Mouse (Mus musculus) midbrain, postnatal 0 days (tissue): Measurements from ENCODE around the gene Gata1. TPM values are rescaled to one million over a fixed set of nuclear protein-coding genes. Genes with fewer than 3 reads are reported as not detected.

ENCODE experiments used
- ATAC-seq: fragments of 200-750 bp; cut with Nextera tagmentation; 2 replicates; pipeline ENCODE4 v1.8.0; 2017; ENCODE audit warnings: moderate number of reproducible peaks, mild to moderate bottlenecking, moderate TSS enrichment, moderate library complexity; ENCODE audit not compliant: low FRiP score
- DNase-seq: peaks from one replicate; pipeline ENCODE4 v3.0.0-alpha.2; 2015; ENCODE audit warnings: low spot score
- H3K27ac ChIP-seq: fragments of 300-500 bp; sonication (generic); 2 replicates; pipeline ENCODE4 v1.5.1; 2014; ENCODE audit warnings: low read depth, mild to moderate bottlenecking, low read length, mixed read lengths
- H3K27me3 ChIP-seq: fragments of 300-500 bp; sonication (generic); 2 replicates; pipeline ENCODE4 v1.6.1; 2014; ENCODE audit warnings: low read length, control low read depth, mixed read lengths; ENCODE audit not compliant: insufficient read depth
- H3K36me3 ChIP-seq: fragments of 300-500 bp; sonication (generic); 2 replicates; pipeline ENCODE4 v1.6.1; 2014; ENCODE audit warnings: low read length, control low read depth, mixed read lengths; ENCODE audit not compliant: insufficient read depth
- H3K4me1 ChIP-seq: fragments of 300-500 bp; sonication (generic); 2 replicates; pipeline ENCODE4 v1.6.1; 2014; ENCODE audit warnings: mild to moderate bottlenecking, control low read depth, antibody characterized with exemption, low read length, mixed read lengths; ENCODE audit not compliant: insufficient read depth
- H3K4me2 ChIP-seq: fragments of 300-500 bp; sonication (generic); 2 replicates; pipeline ENCODE4 v1.6.1; 2014; ENCODE audit warnings: low read depth, mild to moderate bottlenecking, low read length, mixed read lengths; ENCODE audit not compliant: poor library complexity, severe bottlenecking
- H3K4me3 ChIP-seq: fragments of 300-500 bp; sonication (generic); 2 replicates; pipeline ENCODE4 v1.5.1; 2014; ENCODE audit warnings: low read depth, mild to moderate bottlenecking, low read length, moderate library complexity
- H3K9ac ChIP-seq: fragments of 300-500 bp; sonication (generic); replicated peaks from 2 replicates; pipeline ENCODE4 v1.6.1; 2014; ENCODE audit warnings: mild to moderate bottlenecking, low read length, moderate library complexity, mixed read lengths; ENCODE audit not compliant: poor library complexity, severe bottlenecking
- H3K9me3 ChIP-seq: fragments of 300-500 bp; sonication (generic); 2 replicates; pipeline ENCODE4 v1.6.1; 2016; ENCODE audit warnings: low read length, control low read depth
- CTCF ChIP-seq: IDR thresholded peaks from 2 replicates; pipeline ENCODE4 v1.5.1; 2016; ENCODE audit warnings: antibody characterized with exemption, mild to moderate bottlenecking
- WGBS: fragments of 180-500 bp; shearing (Covaris S2); extraction: QIAGEN DNeasy Blood & Tissue Kit; methylation state at CpG from one replicate; pipeline ENCODE4 v1.1.7; 2014; 5-methylcytosine and 5-hydroxymethylcytosine counted together
- polyA plus RNA-seq: library from polyadenylated mRNA; unstranded; fragments of >200 nt; fragmentation: Nextera tagmentation; extraction: Ambion mirVana; gene quantifications from 2 replicates; pipeline ENCODE4 v1.2.1, GENCODE M21; 2015
- total RNA-seq: library from RNA; depleted of rRNA; stranded (reverse); fragments of >200 nt; gene quantifications from 2 replicates; pipeline ENCODE4 v1.2.3, GENCODE M21; 2014

The Gata1 gene
- total and polyA plus RNA-seq, 2 experiments from 2014 or later = not detected

DNA sequence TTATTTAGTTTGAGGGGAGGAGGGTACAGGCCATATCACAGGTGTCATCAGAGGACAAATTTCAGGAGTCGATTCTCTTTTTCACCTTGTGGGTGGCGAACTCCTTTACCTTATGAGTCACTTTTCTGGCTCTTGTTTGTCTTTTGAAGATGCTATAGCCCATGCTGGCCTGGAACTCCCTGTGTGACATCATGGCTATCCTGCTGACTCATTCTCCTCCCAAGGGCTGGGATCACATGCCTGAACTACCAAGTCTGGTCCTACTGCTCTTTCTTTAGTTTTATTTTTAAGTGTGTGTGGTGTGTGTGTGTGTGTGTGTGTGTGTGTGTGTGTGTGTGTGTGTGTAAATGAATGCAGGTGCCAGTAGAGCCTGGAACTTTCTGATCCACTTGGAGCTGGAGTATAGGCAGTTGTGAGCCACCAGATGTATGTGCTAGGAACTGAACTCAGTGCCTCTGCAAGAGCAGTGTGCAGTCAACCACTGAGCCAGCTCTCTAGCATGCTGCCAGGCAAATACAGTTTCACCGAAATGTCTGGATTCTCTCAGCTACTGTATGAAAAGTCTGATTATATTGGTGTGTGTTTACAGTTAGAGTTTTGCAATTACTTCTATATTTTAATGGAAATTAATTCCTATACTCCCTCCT is 22.8 kb upstream of the Gata1 start:
- Histone ChIP-seq H3K27ac (no peak overlapping the region), H3K27me3 (no peaks in the 10 kb centered on the region), H3K36me3 (no peaks in the 10 kb centered on the region), H3K9me3 (no peaks in the 10 kb centered on the region), H3K4me2 (no peak overlapping the region), H3K4me3 (no peak overlapping the region), H3K4me1 (no peaks in the 10 kb centered on the region), H3K9ac (no peak overlapping the region)
- WGBS = 75% methylated on average over 3 of the region's 3 CpGs
- ATAC-seq (no peak), DNase-seq (no peak)
- no peak for TF ChIP-seq CTCF

- WGBS = 71% methylated on average over 10 of the region's 10 CpGs
- no peak for DNase-seq
- Histone ChIP-seq H3K4me2 (no peak overlapping the region), H3K4me1 (no peaks in the 10 kb centered on the region), H3K4me3 (no peak overlapping the region), H3K9me3 (no peaks in the 10 kb centered on the region), H3K27ac (no peak overlapping the region), H3K9ac (no peak overlapping the region), H3K27me3 (no peaks in the 10 kb centered on the region), H3K36me3 (no peaks in the 10 kb centered on the region)
- ATAC-seq = no peak
- no peak for TF ChIP-seq CTCF
Observed at GRCm38 (mm10) chrX:7993068-7993735, 15.3 kb upstream of the Gata1 start.

DNA sequence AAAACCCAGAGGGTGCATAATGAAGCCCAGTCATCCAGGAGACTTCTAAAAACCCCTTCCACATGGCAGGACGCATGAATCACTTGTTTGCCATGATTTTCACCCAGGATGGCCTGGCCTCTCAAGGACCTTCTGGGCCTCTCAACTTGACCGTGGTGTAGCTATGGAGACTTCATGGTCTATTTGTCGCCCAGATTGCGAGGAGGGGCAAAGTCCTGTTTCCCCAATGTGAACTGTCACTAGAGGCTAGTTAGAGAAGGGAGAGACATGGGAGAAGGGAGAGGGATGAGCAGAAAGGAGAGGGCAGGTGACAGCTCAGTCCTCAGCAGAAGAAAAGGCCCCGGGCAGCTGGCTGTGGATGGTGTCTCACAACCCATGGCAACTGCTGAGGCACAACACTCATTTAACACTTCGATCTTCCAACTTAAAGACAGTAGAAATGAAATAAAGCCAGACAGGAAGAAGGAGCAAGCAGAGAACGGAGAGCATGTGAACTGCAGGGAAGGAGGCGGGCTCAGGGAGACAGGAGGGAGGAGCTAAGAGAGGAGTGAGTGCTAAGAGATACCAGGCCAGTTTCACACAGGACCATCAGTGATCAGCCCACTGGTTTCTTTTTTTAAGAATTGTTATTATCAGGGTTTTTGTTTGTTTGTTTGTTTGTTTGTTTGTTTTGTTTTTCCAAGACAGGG is 14.7 kb upstream of the Gata1 start:
- Histone ChIP-seq H3K9ac (no peak overlapping the region), H3K36me3 (no peaks in the 10 kb centered on the region), H3K9me3 (no peaks in the 10 kb centered on the region), H3K27ac (no peak overlapping the region), H3K27me3 (no peaks in the 10 kb centered on the region), H3K4me2 (no peak overlapping the region), H3K4me1 (no peaks in the 10 kb centered on the region), H3K4me3 (no peak overlapping the region)
- 53% methylated on average over 8 of the region's 8 CpGs for WGBS
- DNase-seq (no peak), ATAC-seq (no peak)
- TF ChIP-seq CTCF = no peak

DNA sequence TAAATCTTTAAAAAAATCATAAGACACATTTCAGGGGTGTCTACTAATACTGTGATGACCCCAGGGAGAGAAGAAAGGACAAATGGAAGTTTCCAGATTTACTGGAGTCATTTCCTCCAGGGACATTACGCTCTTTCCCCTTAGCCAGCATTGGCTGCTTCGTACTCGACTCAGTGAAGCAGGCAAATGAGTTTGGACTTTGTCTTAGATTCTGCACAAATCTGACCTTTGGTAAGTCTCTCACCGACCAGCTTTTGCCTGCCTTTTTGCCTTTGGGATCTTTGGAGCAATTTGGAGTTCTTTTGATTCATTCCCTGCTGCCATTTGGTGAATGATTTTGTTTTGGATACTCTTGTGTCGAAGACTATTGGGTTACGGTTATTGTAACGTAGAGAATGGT is 3.5 kb upstream of the Gata1 start:
- Histone ChIP-seq H3K4me2 (no peak overlapping the region), H3K27ac (no peak overlapping the region), H3K4me3 (no peak overlapping the region), H3K9ac (no peak overlapping the region), H3K4me1 (no peaks in the 10 kb centered on the region), H3K27me3 (no peaks in the 10 kb centered on the region), H3K9me3 (no peaks in the 10 kb centered on the region), H3K36me3 (no peaks in the 10 kb centered on the region)
- WGBS = 89% methylated on average over 7 of the region's 7 CpGs
- TF ChIP-seq CTCF = no peak
- DNase-seq = no peak
- ATAC-seq = no peak

DNA sequence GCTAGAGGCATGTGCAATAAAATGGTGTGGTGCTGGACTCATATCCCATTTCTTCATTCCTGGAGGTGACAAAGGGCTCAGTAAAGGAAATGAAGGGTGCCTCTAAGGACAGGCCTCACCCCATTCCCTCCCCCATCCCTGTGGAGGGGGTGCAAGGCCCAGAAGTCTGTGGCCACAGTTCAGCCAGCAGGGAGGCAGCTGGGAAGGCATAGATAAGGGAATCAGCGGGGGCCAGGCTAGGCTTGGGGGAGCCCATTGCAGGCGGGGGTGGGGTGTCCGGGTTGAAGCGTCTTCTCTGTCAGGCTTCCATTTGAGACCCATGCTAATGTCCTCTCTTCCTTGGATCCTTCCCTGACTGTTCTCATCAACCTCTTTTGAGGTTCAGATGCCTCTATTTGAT is 6.6 kb downstream of the Gata1 start:
- no peaks in the 10 kb centered on the region for H3K27me3 ChIP-seq
- H3K9me3 ChIP-seq = no peaks in the 10 kb centered on the region
- no peaks in the 10 kb centered on the region for H3K36me3 ChIP-seq
- no peak overlapping the region for H3K4me3 ChIP-seq
- TF ChIP-seq CTCF = no peak
- no peak for DNase-seq
- no peak for ATAC-seq
- no peaks in the 10 kb centered on the region for H3K4me1 ChIP-seq
- no peak overlapping the region for H3K4me2 ChIP-seq
- H3K9ac ChIP-seq = no peak overlapping the region
- H3K27ac ChIP-seq = no peak overlapping the region
- WGBS = 63% methylated on average over 4 of the region's 4 CpGs

- Histone ChIP-seq H3K9ac (no peak overlapping the region), H3K27ac (no peak overlapping the region), H3K4me1 (no peaks in the 10 kb centered on the region), H3K36me3 (no peaks in the 10 kb centered on the region), H3K27me3 (no peaks in the 10 kb centered on the region), H3K9me3 (no peaks in the 10 kb centered on the region), H3K4me3 (no peak overlapping the region), H3K4me2 (no peak overlapping the region)
- ATAC-seq (no peak), DNase-seq (no peak)
- WGBS = 91% methylated on average over 3 of the region's 3 CpGs
- no peak for TF ChIP-seq CTCF
Observed at GRCm38 (mm10) chrX:7968899-7969298, 9.0 kb downstream of the Gata1 start.
